Mouse (Mus musculus) lung, postnatal 0 days (tissue): ENCODE measurements around the gene Lpar4.

Experiments
- CTCF ChIP-seq: IDR thresholded peaks from 2 replicates; pipeline ENCODE4 v1.5.1; 2016; ENCODE audit warnings: antibody characterized with exemption, mild to moderate bottlenecking
- EP300 ChIP-seq: IDR thresholded peaks from 2 replicates; pipeline ENCODE4 v1.6.1; 2016; ENCODE audit warnings: antibody characterized with exemption, mild to moderate bottlenecking, control low read depth

DNA sequence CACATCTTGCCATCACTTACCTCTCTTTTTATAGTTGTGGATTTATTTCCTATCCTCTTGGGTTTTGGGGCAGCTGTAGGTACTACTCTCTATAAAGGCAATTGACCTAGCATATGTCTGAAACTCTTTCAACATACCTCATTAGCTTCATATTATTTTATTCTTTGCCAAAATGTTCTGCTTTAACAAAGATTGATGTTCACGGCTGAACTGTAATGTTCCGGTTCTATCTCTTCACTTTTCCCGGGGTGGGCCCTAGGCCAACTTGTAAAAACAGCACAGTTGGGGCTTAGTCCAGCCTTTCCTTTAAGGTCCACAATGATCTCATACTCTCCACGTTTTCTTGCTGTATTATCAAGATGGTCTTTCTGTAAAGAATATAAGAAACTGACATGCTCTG, 48.1 kb upstream of the Lpar4 start:
- TF ChIP-seq CTCF (no peak), EP300 (no peak)
